Mouse (Mus musculus): ENCODE measurements around the gene Gzf1. TPM values are rescaled to one million over a fixed set of nuclear protein-coding genes. Genes with fewer than 3 reads are reported as not detected.
A peak's percentile ranks its signal among the peaks of the same experiment; 100 is the strongest.

Gzf1 gene
- polyA plus RNA-seq, 1 experiment from 2014 or later = 23.5 TPM

DNA sequence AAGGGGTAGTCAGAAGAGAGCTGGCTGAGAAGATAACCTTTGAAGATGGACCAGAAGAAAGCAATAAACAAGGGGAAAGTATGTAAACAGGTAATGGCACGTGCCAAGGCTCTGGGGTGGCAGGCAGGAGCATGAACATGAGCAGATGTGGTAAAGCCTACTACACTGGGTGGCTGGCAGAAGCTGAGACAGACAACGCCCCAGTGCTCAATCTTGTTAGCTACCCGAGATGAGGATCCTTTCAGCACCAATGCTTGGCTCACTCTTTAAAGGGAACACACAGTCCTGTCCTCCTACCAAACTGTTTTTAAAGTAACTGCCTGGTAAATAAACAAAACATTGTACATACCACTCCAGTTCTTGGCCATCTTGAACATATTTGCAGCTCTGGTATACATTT lies 31.5 kb downstream of the Gzf1 start:
- H3K9ac ChIP-seq = no peak overlapping the region
- no peak for ATAC-seq (replicated peaks; ENCODE audit: low FRiP score)
- no peak overlapping the region for H3K27ac ChIP-seq
- WGBS = 73% methylated on average over 3 of the region's 3 CpGs
- no peaks in the 10 kb centered on the region for H3K4me1 ChIP-seq
- no peaks in the 10 kb centered on the region for H3K9me3 ChIP-seq (replicated peaks)
- H3K4me2 ChIP-seq = no peak overlapping the region
- H3K27me3 ChIP-seq = no peaks in the 10 kb centered on the region
- no peak overlapping the region for H3K4me3 ChIP-seq (replicated peaks)
- H3K36me3 ChIP-seq = peaks cover 17% of the 10 kb centered on the region

DNA sequence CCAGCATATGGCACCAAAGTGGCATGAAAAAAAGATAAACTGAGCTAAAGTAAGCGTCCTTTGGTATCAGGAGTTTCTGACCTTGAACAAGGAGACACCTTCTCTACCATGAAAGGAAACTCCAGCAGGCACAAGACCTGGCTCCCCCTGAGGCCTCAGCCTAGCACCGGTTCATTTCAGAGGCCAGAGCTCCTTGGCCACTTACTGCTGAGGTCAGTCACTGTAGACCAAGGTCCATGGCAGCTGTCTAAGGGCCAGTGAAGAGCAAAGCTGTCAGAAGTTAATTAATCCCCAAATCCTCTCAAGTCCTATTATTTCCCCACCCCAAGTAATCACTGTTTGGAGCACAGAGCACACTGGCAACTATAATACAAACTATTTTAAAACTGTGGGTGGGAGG lies 36.2 kb downstream of the Gzf1 start:
- no peak overlapping the region for H3K4me2 ChIP-seq
- H3K27me3 ChIP-seq = no peaks in the 10 kb centered on the region
- 69% methylated on average over 2 of the region's 2 CpGs for WGBS
- H3K27ac ChIP-seq = no peak overlapping the region
- no peak for ATAC-seq (replicated peaks; ENCODE audit: low FRiP score)
- H3K4me3 ChIP-seq (replicated peaks) = no peak overlapping the region
- no peaks in the 10 kb centered on the region for H3K36me3 ChIP-seq
- no peaks in the 10 kb centered on the region for H3K9me3 ChIP-seq (replicated peaks)
- no peaks in the 10 kb centered on the region for H3K4me1 ChIP-seq
- no peak overlapping the region for H3K9ac ChIP-seq

DNA sequence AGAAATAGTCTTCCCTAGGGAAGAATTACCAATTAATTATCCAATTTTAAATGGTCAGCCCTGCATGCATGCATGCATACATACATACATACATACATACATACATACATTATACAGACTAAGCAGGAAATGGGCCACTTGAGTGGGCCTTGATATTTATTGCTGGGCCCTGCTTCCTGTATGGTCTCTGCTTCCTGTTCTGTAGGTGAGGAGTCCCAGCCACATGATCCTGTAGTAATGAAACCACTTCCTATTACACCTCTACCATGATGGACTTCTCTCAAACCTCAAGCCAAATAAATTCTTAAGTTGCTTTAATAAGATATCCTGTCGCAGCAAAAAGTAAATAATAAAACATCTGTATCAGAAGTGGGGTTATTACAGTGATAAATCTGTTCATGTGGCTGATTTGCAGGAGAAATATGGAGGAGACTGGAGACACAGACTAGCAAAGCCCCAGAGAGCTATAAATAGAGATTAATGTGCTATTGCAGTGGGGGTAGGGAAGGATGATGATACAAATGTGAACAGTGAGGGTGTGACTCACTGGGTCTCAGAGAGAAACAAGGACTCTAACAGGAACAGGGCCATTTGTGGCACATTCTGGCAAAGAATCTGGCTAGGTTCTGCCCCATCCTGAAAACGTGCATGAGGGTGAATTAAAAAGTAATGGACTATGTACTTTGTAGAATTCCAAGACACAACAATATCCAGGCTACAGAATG lies 38.6 kb downstream of the Gzf1 start:
- Histone ChIP-seq H3K27me3 (no peaks in the 10 kb centered on the region), H3K4me3 (replicated peaks) (no peak overlapping the region), H3K9me3 (replicated peaks) (no peaks in the 10 kb centered on the region), H3K4me2 (no peak overlapping the region), H3K9ac (no peak overlapping the region), H3K4me1 (no peaks in the 10 kb centered on the region), H3K27ac (no peak overlapping the region), H3K36me3 (no peaks in the 10 kb centered on the region)
- no peak; the same call in 1 of the 2 replicates for ATAC-seq (replicated peaks; ENCODE audit: low FRiP score)
- WGBS = 59% methylated on average over 2 of the region's 2 CpGs

DNA sequence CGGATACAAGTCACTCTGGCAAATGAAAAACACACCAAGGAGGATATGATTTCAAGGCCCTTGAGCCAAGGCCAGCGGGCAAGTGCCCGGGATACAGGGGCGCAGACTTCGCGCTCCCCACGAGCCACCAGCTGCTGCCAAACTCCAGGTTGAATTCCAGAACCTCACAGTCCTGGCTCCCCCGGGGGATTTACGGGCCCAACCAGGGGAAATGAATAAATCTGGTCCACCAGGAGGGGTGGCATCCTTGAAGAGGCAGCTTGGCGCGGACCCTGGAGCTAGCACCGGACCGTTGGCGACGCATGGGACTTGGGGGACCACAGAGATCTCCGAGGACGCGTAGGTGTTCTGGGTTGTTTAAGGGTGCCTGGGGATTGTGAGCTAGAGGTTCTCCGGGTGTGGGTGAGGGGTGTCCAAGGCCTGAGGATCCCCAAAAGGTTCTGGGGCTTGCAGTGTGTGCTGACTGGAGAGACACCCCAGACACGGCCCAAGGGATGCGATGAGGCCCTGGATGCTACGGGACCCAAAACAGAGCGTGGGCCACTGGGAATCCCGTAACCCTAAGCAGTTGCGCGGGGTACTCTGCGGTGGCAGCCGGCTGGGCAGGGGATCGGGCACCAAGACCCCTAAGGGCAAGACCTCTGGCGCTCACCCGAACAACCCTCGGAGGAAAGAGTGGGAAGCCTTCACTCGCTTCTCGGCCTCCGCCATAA lies 50.9 kb downstream of the Gzf1 start:
- 0 out of 2 replicates have a peak overlapping the region, but pooled peaks have one; percentile 37 for H3K27ac ChIP-seq
- peak overlapping the region; percentile 73 for H3K4me2 ChIP-seq
- peak; percentile 74 for ATAC-seq (replicated peaks; ENCODE audit: low FRiP score)
- H3K4me3 ChIP-seq (replicated peaks) = peak overlapping the region; percentile 80
- no peaks in the 10 kb centered on the region for H3K9me3 ChIP-seq (replicated peaks)
- under 1% methylated on average over 35 of the region's 35 CpGs for WGBS
- peak overlapping the region; percentile 80 for H3K9ac ChIP-seq
- H3K4me1 ChIP-seq = peaks cover 6% of the 10 kb centered on the region
- H3K36me3 ChIP-seq = no peaks in the 10 kb centered on the region
- no peaks in the 10 kb centered on the region for H3K27me3 ChIP-seq

DNA sequence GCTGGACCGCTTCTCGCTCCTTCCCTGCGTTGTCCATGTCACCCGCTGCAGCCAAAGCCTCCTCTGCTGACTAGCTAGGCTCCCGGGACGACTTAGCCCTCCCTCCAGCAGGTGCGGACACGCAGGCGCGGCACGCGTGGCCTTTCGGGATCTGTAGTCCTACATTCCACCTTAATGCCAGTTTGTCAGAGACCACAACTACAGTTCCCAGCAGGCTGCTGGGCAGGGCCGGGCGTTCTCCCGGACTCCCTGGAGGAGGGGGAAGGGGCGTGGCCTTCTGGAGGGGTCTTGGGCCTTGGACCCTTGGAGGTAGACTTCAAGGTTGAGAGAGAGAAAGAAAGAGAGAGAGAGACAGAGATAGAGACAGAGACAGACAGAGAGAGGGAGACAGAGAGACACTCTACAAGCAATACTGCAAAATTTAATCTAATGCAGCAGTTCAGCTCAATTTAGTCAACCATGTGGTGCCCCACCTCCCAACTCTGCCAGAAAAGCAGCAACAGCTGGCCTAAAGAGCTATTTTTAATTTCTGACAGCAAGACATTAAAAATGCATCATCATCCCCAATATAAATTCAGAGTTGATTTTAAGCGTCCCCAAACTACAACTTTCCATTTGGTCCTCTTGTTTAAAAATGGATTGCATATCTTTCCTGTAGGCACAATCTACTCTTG lies 51.6 kb downstream of the Gzf1 start, which contains the start of gene Napb:
TSS of gene Napb (minus strand) at position 141 of the 674 bp plus-strand sequence.
- no peaks in the 10 kb centered on the region for H3K36me3 ChIP-seq
- 0 out of 2 replicates have a peak within 1 kb of the TSS, but pooled peaks have one; percentile 37 for H3K27ac ChIP-seq
- peak within 1 kb of the TSS; percentile 80 for H3K4me3 ChIP-seq (replicated peaks)
- peak within 1 kb of the TSS; percentile 80 for H3K9ac ChIP-seq
- no peaks in the 10 kb centered on the region for H3K9me3 ChIP-seq (replicated peaks)
- H3K4me1 ChIP-seq = peaks cover 6% of the 10 kb centered on the region
- peak; percentile 100 for ATAC-seq (replicated peaks; ENCODE audit: low FRiP score)
- no peaks in the 10 kb centered on the region for H3K27me3 ChIP-seq
- WGBS = 4% methylated on average over 18 of the region's 18 CpGs
- peak within 1 kb of the TSS; percentile 73 for H3K4me2 ChIP-seq

Other genes starting within 250 kb of the Gzf1 start
- 16.3 and 17.1 TPM in 2 replicates for gene Cd93, start 237.5 kb upstream of the Gzf1 start, polyA plus RNA-seq (2015; fragmentation: Nextera tagmentation; extraction: Ambion mirVana)
- gene Nxt1, start 8.4 kb upstream of the Gzf1 start, polyA plus RNA-seq (2015; fragmentation: Nextera tagmentation; extraction: Ambion mirVana) = 97.0 and 106 TPM in 2 replicates
- 3.1 and 3.2 TPM in 2 replicates for gene Napb, start 51.4 kb downstream of the Gzf1 start, polyA plus RNA-seq (2015; fragmentation: Nextera tagmentation; extraction: Ambion mirVana)
- gene Cstl1, start 69.3 kb downstream of the Gzf1 start, polyA plus RNA-seq (2015; fragmentation: Nextera tagmentation; extraction: Ambion mirVana) = not detected in 2 replicates
- gene Cst11, start 90.5 kb downstream of the Gzf1 start, polyA plus RNA-seq (2015; fragmentation: Nextera tagmentation; extraction: Ambion mirVana) = not detected in 2 replicates
- gene 8030411F24Rik, start 101.0 kb downstream of the Gzf1 start, polyA plus RNA-seq (2015; fragmentation: Nextera tagmentation; extraction: Ambion mirVana) = not detected in 2 replicates
- not detected in 2 replicates for gene Cst12, start 108.3 kb downstream of the Gzf1 start, polyA plus RNA-seq (2015; fragmentation: Nextera tagmentation; extraction: Ambion mirVana)
- gene Cst8, start 117.8 kb downstream of the Gzf1 start, polyA plus RNA-seq (2015; fragmentation: Nextera tagmentation; extraction: Ambion mirVana) = 0.24 and 0.62 TPM in 2 replicates
- not detected in 2 replicates for gene Cst13, start 139.1 kb downstream of the Gzf1 start, polyA plus RNA-seq (2015; fragmentation: Nextera tagmentation; extraction: Ambion mirVana)
- not detected in 2 replicates for gene Cst9, start 154.1 kb downstream of the Gzf1 start, polyA plus RNA-seq (2015; fragmentation: Nextera tagmentation; extraction: Ambion mirVana)
- gene 9230104L09Rik, start 184.0 kb downstream of the Gzf1 start, polyA plus RNA-seq (2015; fragmentation: Nextera tagmentation; extraction: Ambion mirVana) = not detected in 2 replicates
- gene Cst3, start 194.7 kb downstream of the Gzf1 start, polyA plus RNA-seq (2015; fragmentation: Nextera tagmentation; extraction: Ambion mirVana) = 382 and 410 TPM in 2 replicates

Data from kidney, embryonic 15.5 days (tissue).